Mouse (Mus musculus): ENCODE results near the gene Eif2s1.

Eif2s1 gene

DNA sequence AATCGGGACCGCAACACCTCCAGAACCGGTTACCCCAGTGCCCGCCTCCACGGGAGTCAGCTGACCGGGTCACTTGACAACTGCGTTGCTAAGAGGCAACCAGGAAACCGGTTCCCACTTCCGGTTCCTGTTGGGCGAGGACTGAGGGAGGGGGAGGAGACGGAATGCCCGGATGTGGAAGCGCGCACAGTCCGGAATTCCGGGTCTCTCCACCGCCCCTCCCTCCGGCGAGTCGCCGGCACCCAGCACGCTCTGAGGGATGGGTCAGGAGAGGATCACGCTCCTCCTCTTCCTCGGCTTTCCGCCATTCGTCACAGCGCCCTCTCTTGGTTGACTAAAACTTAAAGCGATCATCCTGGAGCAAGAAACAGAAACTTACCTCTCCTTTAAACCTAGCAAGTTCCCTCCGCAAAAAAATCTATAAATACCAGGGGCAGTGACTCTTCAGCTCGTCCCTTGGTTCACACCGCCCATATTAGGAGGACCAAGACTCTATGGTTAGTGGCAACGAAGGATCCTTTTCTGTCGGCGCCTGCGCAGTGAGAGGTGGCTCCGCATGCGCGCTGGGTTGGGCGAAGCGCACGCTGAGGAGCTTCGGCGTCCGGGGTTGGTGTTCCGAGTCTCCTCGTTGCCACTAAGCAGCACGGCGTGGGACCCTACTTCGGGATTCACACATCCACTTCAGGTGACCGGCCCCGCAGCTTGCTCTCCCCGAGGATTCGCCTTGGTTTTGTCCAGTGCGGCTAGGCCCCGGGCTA lies at the start of gene Eif2s1, which contains the start of gene Atp6v1d:
Gene Eif2s1 (plus strand): TSS at position 324 of the 758 bp plus-strand sequence.
Gene Atp6v1d (minus strand): TSS at position 143 of the 758 bp plus-strand sequence.
- DNase-seq (ENCODE audit: low read depth, low spot score): peak; percentile 99

DNA sequence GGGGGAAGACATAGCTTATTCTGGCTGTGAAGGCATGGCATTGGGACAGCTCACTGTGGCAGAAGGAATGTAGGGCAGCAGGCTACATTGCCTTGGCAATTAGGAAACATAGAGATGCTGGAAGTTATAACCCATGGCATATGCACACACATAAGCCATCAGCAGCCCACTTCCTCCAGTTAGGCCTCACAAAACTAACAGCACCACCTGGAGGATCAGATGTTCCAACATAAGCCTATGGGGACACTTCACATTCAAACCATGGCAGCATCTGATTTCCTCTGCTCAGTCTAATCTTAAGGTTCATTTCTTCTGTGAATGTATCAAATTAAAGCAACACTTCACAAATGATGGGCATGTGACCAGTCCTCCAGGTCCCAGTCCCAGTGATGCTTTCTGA lies 47.2 kb upstream of the Eif2s1 start:
- no peak for DNase-seq (ENCODE audit: low read depth, low spot score)

DNA sequence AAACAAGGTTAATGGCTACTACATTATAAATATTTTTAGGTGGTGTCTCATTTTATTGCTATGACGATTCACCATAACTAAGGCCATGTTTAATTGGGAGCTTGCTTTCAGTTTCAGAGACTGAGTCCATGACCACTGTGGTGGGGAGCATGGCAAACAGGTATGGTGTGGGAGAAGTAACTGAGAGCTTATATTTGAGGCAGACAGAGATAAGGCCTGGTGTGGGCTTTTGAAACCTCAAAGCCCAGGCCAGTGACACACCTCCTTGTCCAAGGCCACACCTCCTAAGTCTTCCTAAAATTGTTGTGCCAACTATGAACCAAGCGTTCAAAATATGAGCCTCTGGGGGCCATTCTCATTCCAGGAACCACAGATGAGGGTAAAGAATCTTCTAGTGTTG lies 27.1 kb upstream of the Eif2s1 start:
- no peak for DNase-seq (ENCODE audit: low read depth, low spot score)

DNA sequence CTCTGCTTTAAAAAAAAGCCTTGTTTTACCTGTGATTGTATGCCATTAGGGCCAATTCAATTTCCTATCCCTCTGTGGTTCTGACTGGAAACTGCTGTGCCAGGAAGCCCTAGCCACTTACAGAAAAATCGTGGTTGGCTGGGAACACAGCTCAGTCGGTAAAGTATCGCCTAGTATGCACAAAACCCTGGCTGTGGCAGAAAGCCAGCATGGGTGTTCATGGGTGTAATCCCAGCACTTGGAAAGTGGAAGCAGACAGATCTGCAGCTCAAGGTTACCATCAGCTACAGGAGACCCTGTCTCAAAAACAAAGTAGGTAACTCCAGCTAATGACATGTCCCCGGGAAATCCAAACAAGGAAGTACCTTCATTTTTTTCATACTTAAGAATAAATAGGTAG lies 21.7 kb upstream of the Eif2s1 start:
- no peak for DNase-seq (ENCODE audit: low read depth, low spot score)

DNA sequence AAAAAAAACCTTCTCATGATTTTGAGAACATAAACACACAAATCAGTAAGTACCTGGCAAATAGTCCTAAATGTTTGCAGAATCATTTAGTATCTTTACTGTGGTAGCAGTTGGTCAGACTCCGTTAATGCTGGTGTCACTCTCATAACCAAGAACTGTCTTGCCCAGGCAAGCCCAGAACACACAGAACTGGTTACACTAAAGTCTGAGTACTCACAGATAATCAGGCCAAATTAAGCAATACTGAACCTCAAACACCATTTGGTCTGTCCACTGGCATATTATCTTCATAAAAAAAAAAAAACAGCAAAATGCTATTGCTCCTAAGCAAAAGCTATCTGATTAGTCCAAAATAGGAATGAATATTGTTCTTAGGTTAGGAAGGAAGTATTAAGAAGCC lies 19.2 kb upstream of the Eif2s1 start:
- DNase-seq (ENCODE audit: low read depth, low spot score): no peak

DNA sequence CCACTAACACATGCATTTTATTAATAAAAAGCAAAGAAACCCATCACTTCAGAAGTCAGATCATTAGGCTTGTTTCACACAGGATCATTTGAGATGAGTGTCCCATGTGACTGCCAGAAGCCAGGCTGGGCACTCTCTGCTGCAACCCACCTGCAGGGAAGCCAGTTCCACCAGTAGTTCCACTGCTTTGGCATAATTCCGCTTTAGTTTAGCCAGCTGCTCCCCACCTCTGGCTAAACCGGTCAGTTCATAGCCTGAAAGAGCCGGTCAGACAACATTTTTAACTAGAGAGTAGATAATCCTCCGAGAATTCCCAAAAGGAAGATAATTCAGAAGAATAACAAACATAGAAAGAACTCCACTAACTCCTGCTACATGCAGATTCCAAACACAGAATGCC lies 13.4 kb upstream of the Eif2s1 start:
- DNase-seq (ENCODE audit: low read depth, low spot score): no peak

DNA sequence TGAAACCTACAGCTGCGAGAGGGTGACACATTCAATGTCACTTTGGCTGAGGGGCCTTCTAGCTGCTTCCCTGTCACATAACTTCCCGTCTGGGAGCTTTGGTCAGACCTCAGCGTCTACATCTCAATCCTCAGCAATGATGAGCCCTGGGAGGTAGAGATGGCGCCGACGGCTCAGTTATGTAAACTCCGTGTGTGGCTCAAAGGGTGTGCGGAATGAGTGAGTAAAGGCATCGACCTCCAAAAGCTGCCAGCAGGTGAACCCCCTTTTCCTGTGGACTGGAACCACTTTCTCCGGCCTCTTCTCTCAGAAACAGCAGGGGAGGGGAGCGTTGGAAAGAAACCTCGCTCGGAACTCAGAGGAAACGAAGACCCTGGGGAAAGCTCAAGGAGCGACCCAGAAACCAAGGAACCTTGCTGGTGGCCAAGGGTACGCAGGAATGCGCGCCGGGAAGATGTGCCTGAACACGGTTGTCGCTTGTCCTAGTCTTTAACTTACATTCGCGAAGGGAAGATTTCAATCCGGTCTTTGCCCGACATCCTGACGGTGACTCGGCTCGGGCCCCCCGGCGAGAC lies 611 bp upstream of the Eif2s1 start:
- peak; percentile 13 for DNase-seq (ENCODE audit: low read depth, low spot score)

DNA sequence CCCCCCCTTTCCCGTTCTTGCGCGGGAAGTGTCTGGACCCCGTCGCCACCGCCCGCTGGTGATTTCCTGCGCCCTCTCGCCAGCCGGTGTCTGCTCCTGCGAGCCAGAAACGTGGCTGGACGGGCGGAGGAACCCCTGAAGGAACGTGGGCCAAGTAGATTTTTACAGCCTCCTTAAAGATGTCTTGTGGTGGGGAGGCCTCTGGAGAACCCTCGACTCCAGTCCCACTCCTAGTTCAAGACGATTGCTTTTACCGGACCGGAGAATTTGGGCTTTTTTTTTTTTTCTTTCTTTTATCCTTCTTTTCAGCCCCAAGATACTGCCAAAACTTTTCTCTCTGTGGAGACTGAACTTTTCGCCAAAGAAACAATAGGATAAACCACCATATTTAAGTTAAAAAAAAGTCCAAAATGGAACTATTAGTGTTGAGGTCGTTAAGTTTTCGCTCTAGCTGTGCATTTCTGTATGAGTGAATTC lies 673 bp downstream of the Eif2s1 start:
- no peak for DNase-seq (ENCODE audit: low read depth, low spot score)

DNA sequence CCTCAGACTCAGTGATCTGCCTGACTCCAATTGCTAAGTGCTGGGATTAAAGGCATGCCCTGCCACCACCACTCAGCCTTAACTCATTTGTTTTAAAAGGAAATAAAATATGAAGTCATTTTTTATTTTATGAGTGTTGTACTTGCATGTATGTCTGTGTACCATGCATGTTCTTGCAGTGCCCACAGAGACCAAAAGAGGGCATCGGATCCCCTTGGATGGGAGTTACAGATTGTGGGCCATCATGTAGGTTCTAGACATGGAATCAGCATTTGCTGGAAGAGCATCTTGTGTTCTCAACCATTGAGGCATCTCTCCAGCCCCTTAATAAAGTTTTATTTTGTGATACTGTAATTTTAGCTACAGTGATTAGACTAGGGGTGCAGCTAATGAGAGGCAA lies 3.8 kb downstream of the Eif2s1 start:
- DNase-seq (ENCODE audit: low read depth, low spot score): no peak

DNA sequence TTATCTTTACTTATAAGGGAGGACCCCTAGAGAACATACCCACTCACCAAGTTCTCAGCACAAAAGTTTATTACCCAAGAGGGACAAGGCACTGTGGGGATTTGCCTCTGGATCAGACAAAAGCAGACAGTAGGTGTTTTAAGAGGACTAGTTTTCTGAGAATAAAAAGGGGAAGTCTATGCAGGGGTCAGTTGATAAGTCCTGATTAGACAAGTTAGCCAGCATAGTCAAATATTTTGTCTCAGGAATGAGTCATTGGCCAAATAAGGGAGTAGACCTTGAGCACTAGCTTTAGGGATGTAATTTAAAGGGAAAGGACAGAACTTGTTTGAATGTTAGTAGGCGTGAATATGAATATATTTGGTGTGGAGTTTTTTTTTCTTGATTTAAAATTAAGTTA lies 6.5 kb downstream of the Eif2s1 start:
- DNase-seq (ENCODE audit: low read depth, low spot score): no peak

DNA sequence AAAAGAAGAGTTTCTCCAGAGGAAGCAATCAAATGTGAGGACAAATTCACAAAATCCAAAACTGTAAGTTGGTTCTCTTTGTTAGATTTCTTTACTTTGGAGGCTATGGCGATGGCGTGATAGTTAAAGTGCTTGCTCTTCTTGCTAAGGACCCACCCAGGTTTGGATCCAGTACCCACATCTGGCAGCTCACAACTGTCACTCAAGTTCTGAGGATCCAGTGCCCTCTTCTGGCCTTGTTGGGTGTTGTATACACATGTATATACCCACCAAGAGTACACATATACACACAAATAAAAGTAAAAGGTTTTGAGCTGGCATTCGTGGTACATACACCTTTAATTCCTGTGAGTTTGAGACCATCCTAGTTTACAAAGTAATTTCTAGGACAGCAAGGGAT lies 13.0 kb downstream of the Eif2s1 start:
- DNase-seq (ENCODE audit: low read depth, low spot score): no peak

DNA sequence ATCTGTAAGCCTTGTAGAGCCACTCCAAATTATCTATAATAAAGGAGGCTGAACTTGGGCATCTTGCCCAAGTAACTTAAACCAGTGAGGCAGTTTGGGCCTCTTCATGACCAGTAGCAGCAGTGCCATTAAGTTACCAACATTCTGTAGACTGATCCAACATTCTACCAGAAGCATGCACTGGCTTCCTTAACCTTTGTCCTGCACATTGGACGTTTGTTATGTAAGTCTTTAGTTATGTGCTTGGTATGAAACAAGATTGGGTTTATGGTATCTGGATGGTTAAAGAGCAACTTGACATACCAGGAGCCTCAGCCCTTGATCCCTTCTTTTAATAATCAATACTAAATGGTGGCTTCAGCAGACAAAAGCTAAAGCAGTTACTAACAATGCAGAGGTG lies 28.4 kb downstream of the Eif2s1 start:
- no peak for DNase-seq (ENCODE audit: low read depth, low spot score)

DNA sequence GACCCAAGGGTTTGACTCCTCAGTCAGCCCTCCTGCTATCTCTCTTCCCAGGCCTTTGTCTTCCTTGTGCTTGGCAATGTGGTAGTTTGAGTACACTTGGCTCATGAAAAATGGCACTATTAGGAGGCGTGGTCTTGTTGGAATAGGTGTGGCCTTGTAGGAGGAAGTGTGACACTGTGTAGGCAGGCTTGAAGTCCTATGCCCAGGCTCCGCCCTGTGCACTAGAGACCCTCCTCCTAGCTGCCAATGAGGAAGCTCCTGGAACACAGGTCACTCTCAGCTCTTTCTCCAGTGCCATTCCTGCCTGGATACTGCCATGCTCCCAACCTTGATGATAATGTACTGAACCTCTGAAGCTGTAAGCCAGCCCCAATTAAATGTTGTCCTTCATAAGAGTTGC lies 29.5 kb downstream of the Eif2s1 start:
- no peak for DNase-seq (ENCODE audit: low read depth, low spot score)

DNA sequence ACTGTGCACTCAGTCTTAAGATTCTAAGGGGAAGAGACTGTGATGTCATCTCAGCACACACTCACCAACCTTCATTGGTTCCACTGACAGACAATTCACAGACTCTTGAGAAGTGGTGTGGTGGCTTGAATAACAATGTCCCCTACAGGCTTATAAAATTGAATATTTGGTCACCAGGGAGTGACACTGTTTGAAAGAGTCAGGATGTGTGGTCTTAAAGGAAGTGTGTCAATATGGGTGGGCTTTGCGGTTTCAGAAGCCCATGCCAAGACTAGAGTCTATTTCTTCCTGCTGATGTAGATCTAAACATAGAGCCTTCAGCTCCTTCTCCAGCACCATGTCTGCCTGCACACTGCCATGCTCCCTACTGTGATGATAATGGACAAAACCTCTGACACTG lies 36.2 kb downstream of the Eif2s1 start:
- DNase-seq (ENCODE audit: low read depth, low spot score): no peak

DNA sequence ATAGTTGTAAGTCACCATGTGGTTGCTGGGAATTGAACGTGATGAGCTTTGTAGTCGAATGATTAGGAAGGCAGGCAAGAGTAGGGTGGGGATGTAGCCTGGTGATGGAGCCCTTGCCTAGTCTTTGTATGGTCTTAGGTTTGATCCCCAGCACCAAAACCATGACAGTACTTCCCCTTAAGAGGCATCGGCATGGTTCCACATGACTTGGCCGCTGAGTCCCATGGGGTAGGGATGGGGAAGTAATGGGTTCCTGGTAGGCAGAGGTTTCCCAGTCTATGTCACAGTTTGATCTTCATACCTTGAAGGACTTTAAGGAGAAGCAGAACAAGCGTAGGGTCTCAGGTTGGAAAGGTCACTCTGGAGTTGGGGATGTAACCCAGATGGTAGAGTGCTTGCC lies 39.8 kb downstream of the Eif2s1 start:
- no peak for DNase-seq (ENCODE audit: low read depth, low spot score)

DNA sequence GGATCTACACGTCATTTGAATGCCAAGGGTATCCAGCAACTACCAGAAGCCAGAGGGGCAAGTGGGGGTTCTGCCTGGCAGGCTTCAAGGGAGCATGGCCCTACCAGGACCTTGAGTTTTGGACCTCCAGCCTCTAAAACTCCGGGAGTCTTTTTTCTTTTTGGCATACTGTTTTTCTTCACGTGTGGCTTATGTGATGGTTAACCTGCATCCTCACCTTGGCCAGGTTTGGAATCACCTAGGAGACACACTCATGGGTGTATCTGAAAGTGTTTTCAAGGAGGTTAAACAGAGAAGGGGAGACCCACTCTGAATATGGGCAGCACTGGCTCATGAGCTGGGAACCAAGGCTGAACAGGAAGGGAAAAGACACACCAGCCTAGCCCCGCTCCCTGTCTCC lies 41.7 kb downstream of the Eif2s1 start:
- no peak for DNase-seq (ENCODE audit: low read depth, low spot score)

DNA sequence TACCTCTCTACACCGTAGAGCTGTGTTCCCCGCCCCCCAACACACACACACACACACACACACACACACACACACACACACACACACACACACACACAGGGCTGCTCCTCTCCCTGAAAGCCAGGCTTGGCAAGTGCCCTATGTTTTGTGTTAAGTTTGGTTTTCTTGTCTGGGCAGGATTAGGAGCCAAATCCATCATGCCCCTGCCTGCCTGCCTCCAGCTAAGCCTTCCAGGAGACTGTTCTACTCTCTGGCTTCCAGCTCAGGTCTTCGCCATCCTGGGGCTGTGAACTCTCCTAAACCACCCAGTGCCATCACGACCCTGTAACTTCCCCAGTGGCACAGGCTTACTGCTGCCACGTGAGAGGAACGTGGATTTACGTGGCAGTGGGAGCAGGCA lies 42.9 kb downstream of the Eif2s1 start:
- DNase-seq (ENCODE audit: low read depth, low spot score): no peak

DNA sequence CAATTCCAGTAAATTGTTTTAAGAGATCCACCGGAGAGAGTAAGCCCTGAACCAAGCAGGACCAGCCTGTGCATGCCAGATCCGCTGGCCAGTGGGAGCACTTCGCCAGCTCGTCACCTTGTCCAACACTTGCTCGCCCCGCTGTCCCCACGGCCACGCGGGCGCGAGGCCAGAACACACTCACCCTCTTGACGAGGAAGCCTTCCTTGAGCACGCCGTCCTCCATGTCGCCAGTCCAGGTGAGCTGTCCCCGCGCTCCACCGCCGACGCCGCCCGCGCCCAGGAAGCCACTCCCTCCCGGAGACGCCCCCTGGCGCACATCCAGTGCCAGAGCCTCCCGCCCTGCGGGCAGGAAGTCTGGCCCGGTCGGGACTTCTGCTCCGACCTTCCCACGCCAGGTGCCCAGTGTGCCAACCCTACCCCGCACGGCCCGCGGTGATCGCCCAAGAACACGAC lies 45.1 kb downstream of the Eif2s1 start, which contains the start of gene Plek2:
Gene Plek2 (minus strand): TSS at position 258 of the 456 bp plus-strand sequence.
- no peak for DNase-seq (ENCODE audit: low read depth, low spot score)

DNA sequence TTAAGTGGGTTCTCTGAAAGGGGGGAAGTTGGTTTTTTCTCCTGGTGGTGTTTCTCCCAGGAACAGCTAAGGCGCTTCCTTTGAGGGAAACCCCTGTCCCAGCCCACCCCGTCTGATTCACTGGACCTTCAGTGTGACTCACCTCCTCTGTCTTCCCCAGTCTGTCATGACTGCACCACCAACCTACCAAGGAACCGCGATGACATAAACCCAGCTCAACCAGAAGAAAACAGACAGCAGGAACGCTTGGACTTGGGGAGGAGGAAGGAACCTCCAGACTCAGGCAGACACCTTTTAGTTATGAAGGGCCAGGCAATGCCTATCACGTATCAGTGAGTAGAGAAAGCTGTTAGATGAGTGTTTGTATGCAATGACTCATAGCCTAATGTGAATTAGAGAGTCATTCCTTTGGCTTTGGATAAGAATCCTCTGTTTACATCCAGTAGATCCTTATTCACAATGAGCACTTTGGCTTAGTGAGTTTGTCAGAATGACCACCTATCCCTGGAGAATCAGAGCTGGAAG lies 46.5 kb downstream of the Eif2s1 start:
- no peak for DNase-seq (ENCODE audit: low read depth, low spot score)

DNA sequence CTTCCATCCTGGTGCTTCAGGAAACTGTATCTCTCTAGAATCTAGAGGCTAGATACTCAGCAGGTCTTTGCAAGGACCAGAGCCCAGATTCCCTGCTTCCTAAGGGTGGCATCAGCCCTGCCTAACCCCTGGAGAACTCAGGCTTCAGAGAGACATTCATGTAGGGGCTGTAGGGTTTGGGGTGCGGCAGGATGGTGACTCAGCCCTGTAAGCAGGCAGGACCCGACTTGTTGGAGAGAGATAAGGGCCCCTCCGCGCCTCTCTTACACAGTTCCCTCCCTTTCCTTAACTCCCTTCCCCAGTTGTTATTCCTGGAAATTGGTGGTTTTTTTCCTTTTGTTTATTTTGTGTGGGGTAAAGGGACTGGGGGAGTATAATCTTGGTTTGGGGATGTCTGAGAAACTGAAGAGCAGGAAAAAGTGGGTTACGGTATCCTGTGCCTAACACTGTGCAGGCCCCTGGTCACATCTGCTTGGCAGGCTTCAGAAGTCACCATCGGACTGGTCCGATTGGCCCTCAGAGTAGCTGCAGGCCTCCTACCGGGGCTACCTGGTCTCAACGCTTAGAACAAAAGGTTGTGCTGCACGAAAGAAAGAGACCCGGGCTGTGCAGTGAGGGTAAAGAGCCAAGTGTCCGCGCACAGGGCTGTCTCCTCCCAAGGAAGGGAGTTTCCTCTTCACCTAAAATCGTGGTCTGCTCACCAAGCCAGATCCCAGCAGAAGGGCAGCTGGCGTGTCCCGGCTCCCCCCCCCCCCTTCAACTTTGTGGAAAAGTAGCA lies 49.3 kb downstream of the Eif2s1 start:
- DNase-seq (ENCODE audit: low read depth, low spot score): no peak

DNA sequence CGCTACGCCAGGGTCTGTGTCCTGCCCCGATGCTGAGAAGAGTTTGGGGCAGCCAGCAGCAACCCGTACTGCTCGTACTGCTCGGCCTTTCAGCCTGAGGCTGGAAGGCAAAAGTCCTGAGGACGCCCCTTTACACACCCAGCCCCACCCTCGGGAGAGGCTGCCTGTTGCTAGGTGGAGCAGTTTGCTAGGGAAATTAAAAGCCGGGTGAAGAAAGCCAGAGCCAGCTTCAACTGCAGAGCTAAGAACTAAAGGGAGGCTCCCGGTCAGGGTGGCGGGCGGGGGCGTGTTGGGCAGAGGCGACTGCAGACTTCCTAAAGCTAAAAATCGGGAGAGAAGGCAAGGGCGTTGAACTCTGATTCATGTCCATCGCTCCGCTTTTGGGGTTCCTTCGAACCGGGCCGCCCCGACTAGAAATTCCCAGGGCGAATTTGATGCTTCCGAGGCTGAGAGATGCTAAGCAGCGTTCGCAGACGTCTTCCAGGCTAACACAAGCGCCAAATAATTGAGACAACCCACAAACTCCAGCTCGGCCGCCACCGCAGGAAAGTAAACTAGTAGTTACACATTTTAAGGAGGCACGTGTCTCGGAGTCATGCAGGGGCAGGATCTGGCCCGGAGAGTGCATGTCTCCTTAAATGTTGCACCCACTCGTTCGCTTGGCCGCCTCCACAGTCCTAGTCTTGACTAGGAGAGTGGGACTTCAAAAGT lies 50.2 kb downstream of the Eif2s1 start:
- no peak for DNase-seq (ENCODE audit: low read depth, low spot score)

DNA sequence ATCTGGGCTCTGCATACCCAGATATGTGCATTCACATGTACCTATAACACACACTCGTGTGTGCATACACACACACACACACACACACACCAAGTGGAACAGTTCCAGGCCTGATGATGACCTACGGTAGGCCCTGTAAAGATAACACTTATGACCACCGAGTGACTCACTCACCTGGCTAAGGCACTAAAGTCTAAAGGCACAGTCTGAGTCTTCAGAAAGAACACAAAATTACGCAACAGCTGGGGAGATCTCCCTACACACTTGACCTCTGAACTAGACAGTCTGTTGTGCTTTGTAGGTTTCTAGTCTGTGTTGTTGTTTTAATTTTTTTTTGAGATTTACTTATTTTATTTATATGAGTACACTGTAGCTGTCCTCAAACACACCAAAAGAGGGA lies 52.8 kb downstream of the Eif2s1 start:
- no peak for DNase-seq (ENCODE audit: low read depth, low spot score)

All from retina, adult 2 months (tissue).